Mouse (Mus musculus) cerebellum, adult 2 months (tissue): Measurements from ENCODE around the gene Ifne.

Experiments
- CTCF ChIP-seq: fragments of 200-500 bp; IDR thresholded peaks from 2 replicates; pipeline ENCODE4 v1.5.1; 2011; ENCODE audit warnings: low read depth, mild to moderate bottlenecking, control low read depth, low read length, moderate library complexity, borderline replicate concordance; ENCODE audit not compliant: insufficient read depth
- POLR2A ChIP-seq: fragments of 200-500 bp; IDR thresholded peaks from 2 replicates; pipeline ENCODE4 v1.6.1; 2011; ENCODE audit warnings: low read length, control low read depth, borderline replicate concordance; ENCODE audit not compliant: insufficient read depth

GRCm38 (mm10) chr4:88865011-88865569 lies 14.9 kb downstream of the Ifne start:
- TF ChIP-seq CTCF (no peak), POLR2A (no peak)
